Mouse (Mus musculus) liver, adult (tissue): ENCODE results near the gene Gm11361.

Experiments
- GATA4 ChIP-seq: IDR thresholded peaks from 2 replicates; pipeline ENCODE4 v1.6.1; 2014; ENCODE audit warnings: mild to moderate bottlenecking, low read length; ENCODE audit not compliant: insufficient replicate concordance

Gene Gm11361

GRCm38 (mm10) chr13:28257228-28257627 lies at the start of gene Gm11361:
Gene Gm11361 (plus strand): TSS chr13:28257528.
- TF ChIP-seq GATA4, result no peak

DNA sequence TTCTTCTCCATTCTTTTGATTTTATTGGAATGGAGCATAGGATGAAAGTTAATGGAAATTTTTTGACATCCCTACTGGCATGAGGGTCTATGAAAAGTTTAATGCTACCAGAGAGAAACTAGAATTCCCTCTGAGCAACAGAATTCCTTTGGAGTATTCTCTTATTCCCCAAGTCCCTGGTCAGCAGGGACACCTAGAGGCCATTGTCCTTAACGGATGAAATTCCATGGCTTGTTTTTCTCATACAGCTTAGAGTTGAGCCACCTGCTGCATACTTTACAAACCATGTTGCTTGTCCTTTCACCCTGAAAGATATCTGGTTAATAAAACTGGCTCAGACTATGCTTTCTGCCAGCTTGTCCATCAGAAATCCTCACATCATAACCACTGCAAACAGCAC lies 7.1 kb downstream of the Gm11361 start:
- no peak for TF ChIP-seq GATA4

- no peak for TF ChIP-seq GATA4
Observed at GRCm38 (mm10) chr13:28287368-28287767, 30.0 kb downstream of the Gm11361 start.

- TF ChIP-seq GATA4, result no peak
Observed at GRCm38 (mm10) chr13:28294272-28294671, 36.9 kb downstream of the Gm11361 start.

GRCm38 (mm10) chr13:28294757-28295361 lies 37.5 kb downstream of the Gm11361 start:
- no peak for TF ChIP-seq GATA4

GRCm38 (mm10) chr13:28295492-28295891 lies 38.2 kb downstream of the Gm11361 start:
- no peak for TF ChIP-seq GATA4

DNA sequence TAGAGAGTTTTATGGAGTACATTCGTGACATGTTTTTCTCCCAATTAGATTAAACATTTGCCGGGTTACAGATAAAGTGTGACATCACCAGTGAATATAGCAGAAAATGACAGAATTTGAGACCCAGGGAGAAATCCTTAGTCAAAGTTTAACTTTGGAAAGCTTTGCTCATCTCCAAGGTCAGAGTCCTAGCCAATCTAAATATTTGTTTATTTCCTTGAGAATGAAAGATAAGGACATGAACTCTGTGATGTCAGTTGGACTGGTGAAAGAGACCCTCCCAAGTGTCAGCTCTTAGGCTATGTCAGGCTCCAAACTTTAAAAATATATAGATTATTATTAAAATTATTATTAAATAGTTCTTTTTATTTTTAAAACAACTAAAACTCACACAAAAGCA lies 39.8 kb downstream of the Gm11361 start:
- TF ChIP-seq GATA4, result peak; percentile 73

DNA sequence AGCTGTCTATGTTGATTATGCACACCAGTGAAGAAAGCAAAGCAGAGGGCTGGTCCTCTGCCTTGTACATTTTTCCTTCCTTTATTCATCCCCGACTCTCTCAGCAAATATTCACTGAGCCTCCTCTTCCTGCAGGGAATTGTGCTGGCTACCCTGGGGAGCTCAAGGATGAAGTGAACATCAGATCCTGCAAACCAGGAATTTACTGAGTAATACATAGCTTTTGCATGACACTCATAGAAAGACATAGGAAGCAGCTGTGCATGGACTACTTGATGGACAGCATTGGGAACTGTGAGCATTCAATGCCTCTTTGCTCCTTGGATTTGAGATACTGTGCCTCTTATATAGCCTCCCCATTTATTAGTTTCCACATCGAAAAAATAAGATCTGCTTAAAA lies 40.2 kb downstream of the Gm11361 start:
- TF ChIP-seq GATA4, result no peak
